Mouse (Mus musculus): Measurements from ENCODE around the gene Krtap20-2. TPM values are rescaled to one million over a fixed set of nuclear protein-coding genes. Genes with fewer than 3 reads are reported as not detected.
"Not testable (repeated sequence)": the region's sequence is repeated elsewhere in the genome, so short reads cannot be mapped to it uniquely, and the experiment has no call there.

Krtap20-2 gene
- not detected for polyA plus RNA-seq (2012; fragmentation: generic; extraction: Trizol)
- long read RNA-seq, experiment 1: 0 reads
- long read RNA-seq, experiment 2: 0 reads

DNA sequence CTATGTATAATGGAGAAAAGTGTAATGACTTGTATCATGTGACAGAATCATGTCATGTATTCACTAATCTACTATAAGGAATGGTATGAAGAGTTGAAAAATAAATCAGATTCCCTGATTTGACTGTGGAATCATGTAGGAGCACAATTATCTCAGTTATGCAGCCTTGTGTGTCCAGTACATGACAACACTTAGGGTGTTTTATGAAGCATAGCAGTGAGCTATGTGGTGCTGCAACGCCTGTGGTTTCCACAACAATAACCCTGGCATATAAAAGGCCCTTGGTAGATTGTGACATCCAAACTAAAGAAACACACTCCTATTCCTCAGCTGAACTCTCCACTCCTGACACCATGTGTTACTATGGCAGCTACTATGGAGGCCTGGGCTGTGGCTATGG, at the start of gene Krtap20-2:
Krtap20-2 (plus strand) TSS at position 301 of the 400 bp plus-strand sequence.
- Histone ChIP-seq H3K79me3 (ENCODE audit: low read depth) (no peaks in the 10 kb centered on the region), H3K4me3 (ENCODE audit: insufficient read depth, poor library complexity, severe bottlenecking) (no peak within 1 kb of the TSS), H3K36me3 (ENCODE audit: control insufficient read depth, insufficient read depth) (no peaks in the 10 kb centered on the region), H3ac (ENCODE audit: control insufficient read depth, insufficient read length, low read depth) (no peak within 1 kb of the TSS), H3K27me3 (ENCODE audit: control insufficient read depth, insufficient read depth, insufficient read length) (no peaks in the 10 kb centered on the region), H3K79me2 (ENCODE audit: control insufficient read depth, insufficient read depth) (no peaks in the 10 kb centered on the region)
- TF ChIP-seq FOSL1 (IDR thresholded peaks at IDR 0.05; ENCODE audit: insufficient read depth, low read length, poor library complexity, severe bottlenecking) (no peak), CTCF (IDR thresholded peaks at IDR 0.05; ENCODE audit: control insufficient read depth, insufficient read depth, insufficient read length) (no peak), MAX (IDR thresholded peaks at IDR 0.05) (no peak), MYOG (IDR thresholded peaks at IDR 0.05; ENCODE audit: control insufficient read depth, extremely low read depth, insufficient read length) (no peak), MYOD1 (IDR thresholded peaks at IDR 0.05; ENCODE audit: control insufficient read depth, insufficient read length, low read depth) (no peak), CEBPB (IDR thresholded peaks at IDR 0.05; ENCODE audit: low read depth) (no peak), USF1 (IDR thresholded peaks at IDR 0.05; ENCODE audit: low read depth) (no peak)

DNA sequence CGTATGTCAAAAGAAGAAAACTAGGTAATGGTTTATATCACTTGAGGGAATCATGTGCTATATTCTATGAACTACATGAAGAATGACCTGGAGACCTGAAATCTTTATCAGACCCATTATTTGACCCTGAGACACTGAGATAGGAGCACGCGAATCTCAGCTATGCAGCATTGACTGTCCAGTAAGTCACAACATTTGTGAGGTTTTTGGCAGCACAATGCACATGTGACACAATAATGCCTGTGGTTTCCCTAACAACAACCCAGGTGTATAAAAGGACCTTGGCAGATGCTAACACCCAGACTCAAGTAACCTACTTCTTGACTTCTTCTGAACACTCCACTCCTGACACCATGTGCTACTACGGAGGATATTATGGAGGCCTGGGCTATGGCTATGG, 48.0 kb upstream of the Krtap20-2 start, which contains the start of gene Gm9789:
Gm9789 (plus strand) TSS at position 301 of the 400 bp plus-strand sequence.
- TF ChIP-seq MAX (IDR thresholded peaks at IDR 0.05): no peak
- no peak for TF ChIP-seq USF1 (IDR thresholded peaks at IDR 0.05; ENCODE audit: low read depth)
- TF ChIP-seq CEBPB (IDR thresholded peaks at IDR 0.05; ENCODE audit: low read depth): no peak
- TF ChIP-seq MYOD1 (IDR thresholded peaks at IDR 0.05; ENCODE audit: control insufficient read depth, insufficient read length, low read depth): no peak
- no peak for TF ChIP-seq FOSL1 (IDR thresholded peaks at IDR 0.05; ENCODE audit: insufficient read depth, low read length, poor library complexity, severe bottlenecking)
- no peak for TF ChIP-seq CTCF (IDR thresholded peaks at IDR 0.05; ENCODE audit: control insufficient read depth, insufficient read depth, insufficient read length)
- TF ChIP-seq MYOG (IDR thresholded peaks at IDR 0.05; ENCODE audit: control insufficient read depth, extremely low read depth, insufficient read length): no peak
- no peaks in the 10 kb centered on the region for H3K79me2 ChIP-seq (ENCODE audit: control insufficient read depth, insufficient read depth)
- no peaks in the 10 kb centered on the region for H3K36me3 ChIP-seq (ENCODE audit: control insufficient read depth, insufficient read depth)
- H3K79me3 ChIP-seq (ENCODE audit: low read depth): no peaks in the 10 kb centered on the region
- no peak within 1 kb of the TSS for H3K4me3 ChIP-seq (ENCODE audit: insufficient read depth, poor library complexity, severe bottlenecking)
- H3K27me3 ChIP-seq (ENCODE audit: control insufficient read depth, insufficient read depth, insufficient read length): no peaks in the 10 kb centered on the region
- H3ac ChIP-seq (ENCODE audit: control insufficient read depth, insufficient read length, low read depth): no peak within 1 kb of the TSS

DNA sequence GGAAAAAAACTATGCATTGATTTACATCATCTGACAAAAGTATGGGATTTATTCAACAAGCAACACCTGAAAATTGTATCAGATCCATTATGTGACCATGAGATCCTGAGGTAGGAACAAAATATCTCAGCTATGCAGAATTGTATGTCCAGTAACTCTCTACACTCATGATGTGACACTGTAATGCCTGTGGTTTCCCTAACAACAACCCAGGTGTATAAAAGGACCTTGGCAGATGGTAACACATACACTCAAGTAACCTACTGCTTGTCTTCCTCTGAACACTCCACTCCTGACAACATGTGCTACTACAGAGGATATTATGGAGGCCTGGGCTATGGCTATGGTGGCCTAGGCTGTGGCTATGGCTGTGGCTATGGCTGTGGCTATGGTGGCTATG, 36.5 kb upstream of the Krtap20-2 start, which contains the start of gene Gm7735:
Gm7735 (plus strand) TSS at position 301 of the 400 bp plus-strand sequence.
- H3K36me3 ChIP-seq (ENCODE audit: control insufficient read depth, insufficient read depth); H3K79me3 ChIP-seq (ENCODE audit: low read depth); H3ac ChIP-seq (ENCODE audit: control insufficient read depth, insufficient read length, low read depth); H3K4me3 ChIP-seq (ENCODE audit: insufficient read depth, poor library complexity, severe bottlenecking); H3K27me3 ChIP-seq (ENCODE audit: control insufficient read depth, insufficient read depth, insufficient read length); H3K79me2 ChIP-seq (ENCODE audit: control insufficient read depth, insufficient read depth): not testable (repeated sequence)

DNA sequence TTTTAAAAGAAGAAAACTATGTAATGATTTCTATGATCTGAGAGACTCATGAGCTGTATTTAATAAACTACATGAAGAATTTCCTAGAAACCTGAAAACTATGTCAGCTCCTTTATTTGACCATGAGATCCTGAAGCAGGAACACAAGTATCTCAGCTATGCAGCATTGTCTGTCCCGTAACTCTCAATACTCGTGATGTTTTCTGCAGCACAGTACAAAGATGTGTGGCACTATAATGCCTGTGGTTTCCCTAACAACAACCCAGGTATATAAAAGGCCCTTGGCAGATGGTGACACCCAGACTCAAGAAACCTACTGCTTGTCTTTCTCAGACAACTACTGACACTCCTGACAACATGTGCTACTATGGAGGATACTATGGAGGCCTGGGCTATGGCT, 31.2 kb upstream of the Krtap20-2 start, which contains the start of gene 1110057P08Rik:
1110057P08Rik (plus strand) TSS at position 301 of the 400 bp plus-strand sequence.
- no peak for TF ChIP-seq FOSL1 (IDR thresholded peaks at IDR 0.05; ENCODE audit: insufficient read depth, low read length, poor library complexity, severe bottlenecking)
- TF ChIP-seq USF1 (IDR thresholded peaks at IDR 0.05; ENCODE audit: low read depth): no peak
- TF ChIP-seq MYOG (IDR thresholded peaks at IDR 0.05; ENCODE audit: control insufficient read depth, extremely low read depth, insufficient read length): no peak
- no peak for TF ChIP-seq MYOD1 (IDR thresholded peaks at IDR 0.05; ENCODE audit: control insufficient read depth, insufficient read length, low read depth)
- TF ChIP-seq CTCF (IDR thresholded peaks at IDR 0.05; ENCODE audit: control insufficient read depth, insufficient read depth, insufficient read length): no peak
- no peak for TF ChIP-seq MAX (IDR thresholded peaks at IDR 0.05)
- TF ChIP-seq CEBPB (IDR thresholded peaks at IDR 0.05; ENCODE audit: low read depth): no peak

DNA sequence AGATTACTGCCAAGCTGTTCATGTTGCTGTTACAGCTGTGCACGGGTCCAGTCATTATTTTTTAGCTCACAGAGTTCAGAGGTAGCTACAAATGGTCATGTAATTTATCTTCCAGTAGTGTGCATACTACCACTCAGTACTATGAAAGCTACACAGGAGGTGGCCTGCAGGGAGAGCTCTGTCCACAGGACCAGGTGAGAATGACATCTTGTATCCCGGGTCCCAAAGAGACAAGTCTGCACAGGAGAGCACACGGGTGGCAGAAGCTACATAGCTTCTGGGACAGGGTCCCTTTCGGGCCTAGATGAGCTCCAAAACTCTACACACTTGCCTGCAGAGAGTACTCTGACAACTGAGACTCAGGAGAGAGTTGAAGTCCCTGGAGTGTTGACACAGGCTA, 17.0 kb upstream of the Krtap20-2 start:
- no peak for TF ChIP-seq MAX (IDR thresholded peaks at IDR 0.05)
- TF ChIP-seq USF1 (IDR thresholded peaks at IDR 0.05; ENCODE audit: low read depth): no peak
- no peak for TF ChIP-seq MYOD1 (IDR thresholded peaks at IDR 0.05; ENCODE audit: control insufficient read depth, insufficient read length, low read depth)
- no peak for TF ChIP-seq CEBPB (IDR thresholded peaks at IDR 0.05; ENCODE audit: low read depth)
- TF ChIP-seq FOSL1 (IDR thresholded peaks at IDR 0.05; ENCODE audit: insufficient read depth, low read length, poor library complexity, severe bottlenecking): no peak
- TF ChIP-seq CTCF (IDR thresholded peaks at IDR 0.05; ENCODE audit: control insufficient read depth, insufficient read depth, insufficient read length): no peak
- no peak for TF ChIP-seq MYOG (IDR thresholded peaks at IDR 0.05; ENCODE audit: control insufficient read depth, extremely low read depth, insufficient read length)
- Histone ChIP-seq H3K4me3 (ENCODE audit: insufficient read depth, poor library complexity, severe bottlenecking) (no peak overlapping the region), H3K36me3 (ENCODE audit: control insufficient read depth, insufficient read depth) (no peaks in the 10 kb centered on the region), H3K27me3 (ENCODE audit: control insufficient read depth, insufficient read depth, insufficient read length) (no peaks in the 10 kb centered on the region), H3K79me3 (ENCODE audit: low read depth) (no peaks in the 10 kb centered on the region), H3ac (ENCODE audit: control insufficient read depth, insufficient read length, low read depth) (no peak overlapping the region), H3K79me2 (ENCODE audit: control insufficient read depth, insufficient read depth) (no peaks in the 10 kb centered on the region)

More for the DNA sequence above, 31.2 kb upstream of the Krtap20-2 start, which contains the start of gene 1110057P08Rik:
- Histone ChIP-seq H3K4me3 (ENCODE audit: insufficient read depth, poor library complexity, severe bottlenecking) (no peak within 1 kb of the TSS), H3K79me3 (ENCODE audit: low read depth) (no peaks in the 10 kb centered on the region), H3ac (ENCODE audit: control insufficient read depth, insufficient read length, low read depth) (no peak within 1 kb of the TSS), H3K79me2 (ENCODE audit: control insufficient read depth, insufficient read depth) (no peaks in the 10 kb centered on the region), H3K36me3 (ENCODE audit: control insufficient read depth, insufficient read depth) (no peaks in the 10 kb centered on the region), H3K27me3 (ENCODE audit: control insufficient read depth, insufficient read depth, insufficient read length) (no peaks in the 10 kb centered on the region)

Other genes with a start within 250 kb of the Krtap20-2 start
- not detected for gene Krtap16-3, start 243.0 kb upstream of the Krtap20-2 start, polyA plus RNA-seq (2012; fragmentation: generic; extraction: Trizol)
- gene Krtap22-2, start 195.1 kb upstream of the Krtap20-2 start, polyA plus RNA-seq (2012; fragmentation: generic; extraction: Trizol): not detected
- gene Gm10229, start 190.6 kb upstream of the Krtap20-2 start, polyA plus RNA-seq (2012; fragmentation: generic; extraction: Trizol): not detected
- gene Krtap6-1, start 174.2 kb upstream of the Krtap20-2 start, polyA plus RNA-seq (2012; fragmentation: generic; extraction: Trizol): not detected
- gene Gm10228, start 164.4 kb upstream of the Krtap20-2 start, polyA plus RNA-seq (2012; fragmentation: generic; extraction: Trizol): not detected
- not detected for gene Krtap6-5, start 158.0 kb upstream of the Krtap20-2 start, polyA plus RNA-seq (2012; fragmentation: generic; extraction: Trizol)
- gene 1110025L11Rik, start 141.9 kb upstream of the Krtap20-2 start, polyA plus RNA-seq (2012; fragmentation: generic; extraction: Trizol): not detected
- gene Krtap6-3, start 121.8 kb upstream of the Krtap20-2 start, polyA plus RNA-seq (2012; fragmentation: generic; extraction: Trizol): not detected
- gene Gm6358, start 65.0 kb upstream of the Krtap20-2 start, polyA plus RNA-seq (2012; fragmentation: generic; extraction: Trizol): not detected
- not detected for gene Gm10061, start 54.8 kb upstream of the Krtap20-2 start, polyA plus RNA-seq (2012; fragmentation: generic; extraction: Trizol)
- gene Gm9789, start 47.9 kb upstream of the Krtap20-2 start, polyA plus RNA-seq (2012; fragmentation: generic; extraction: Trizol): not detected
- not detected for gene Gm7735, start 36.4 kb upstream of the Krtap20-2 start, polyA plus RNA-seq (2012; fragmentation: generic; extraction: Trizol)
- not detected for gene 1110057P08Rik, start 31.1 kb upstream of the Krtap20-2 start, polyA plus RNA-seq (2012; fragmentation: generic; extraction: Trizol)
- not detected for gene Krtap21-1, start 198.0 kb downstream of the Krtap20-2 start, polyA plus RNA-seq (2012; fragmentation: generic; extraction: Trizol)
- not detected for gene Krtap6-2, start 214.2 kb downstream of the Krtap20-2 start, polyA plus RNA-seq (2012; fragmentation: generic; extraction: Trizol)